Mouse (Mus musculus) lung, postnatal 10 days (tissue): ENCODE measurements around the gene Cd300ld3.
"Not testable (repeated sequence)": the region's sequence is repeated elsewhere in the genome, so short reads cannot be mapped to it uniquely, and the experiment has no call there.

Experiments
- DNase-seq: peaks from one replicate; pipeline ENCODE4 v3.0.0; 2021

Cd300ld3 gene

DNA sequence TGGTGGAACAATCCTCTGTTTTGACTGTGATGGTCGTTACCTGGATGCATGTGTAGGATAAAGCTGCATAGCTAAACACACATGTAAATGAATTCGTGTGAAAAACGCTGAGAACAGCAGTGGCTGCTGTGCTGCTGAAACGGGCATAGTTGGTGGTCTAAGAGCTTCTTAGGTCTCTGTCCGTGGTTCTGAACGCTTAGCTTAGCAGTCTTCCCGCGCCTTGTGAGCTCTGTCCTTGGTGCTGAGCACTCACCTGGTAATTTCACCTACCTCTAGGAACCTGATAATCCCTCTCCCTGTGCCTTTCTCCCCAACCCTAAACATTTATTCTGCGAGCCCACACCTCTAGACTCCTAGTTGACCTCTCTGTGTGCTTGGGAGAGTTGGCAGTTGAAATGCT, 4.0 kb upstream of the Cd300ld3 start:
- DNase-seq, result peak; percentile 45

DNA sequence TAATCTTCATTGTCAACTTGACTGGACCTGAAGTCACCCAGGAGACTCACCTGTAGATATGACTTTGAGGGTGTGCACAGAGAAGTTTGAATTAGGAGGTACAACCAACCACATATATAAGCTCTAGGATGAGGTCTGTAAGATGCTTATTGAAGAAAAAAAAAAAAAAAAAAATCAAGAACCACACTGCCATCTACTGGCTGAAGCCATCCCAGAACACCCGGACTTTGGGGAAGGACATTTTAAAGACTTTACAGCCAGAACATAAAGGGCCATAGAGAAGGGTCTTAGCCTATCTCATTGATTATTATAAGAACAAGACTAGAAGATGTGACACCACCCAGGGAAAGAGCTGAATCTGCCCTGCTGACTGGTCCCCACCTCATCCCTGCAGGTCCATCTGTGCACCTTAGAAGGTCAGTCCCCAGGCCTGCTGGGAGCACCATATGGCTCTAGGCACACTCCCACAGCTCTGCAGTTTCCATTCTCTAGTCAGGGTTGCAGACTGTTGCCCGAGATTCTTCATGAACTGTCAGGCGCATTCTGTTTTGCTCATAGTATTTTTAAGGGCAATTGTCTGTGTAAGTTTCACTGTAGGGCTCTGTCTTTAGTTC, 1.2 kb upstream of the Cd300ld3 start:
- no peak for DNase-seq

DNA sequence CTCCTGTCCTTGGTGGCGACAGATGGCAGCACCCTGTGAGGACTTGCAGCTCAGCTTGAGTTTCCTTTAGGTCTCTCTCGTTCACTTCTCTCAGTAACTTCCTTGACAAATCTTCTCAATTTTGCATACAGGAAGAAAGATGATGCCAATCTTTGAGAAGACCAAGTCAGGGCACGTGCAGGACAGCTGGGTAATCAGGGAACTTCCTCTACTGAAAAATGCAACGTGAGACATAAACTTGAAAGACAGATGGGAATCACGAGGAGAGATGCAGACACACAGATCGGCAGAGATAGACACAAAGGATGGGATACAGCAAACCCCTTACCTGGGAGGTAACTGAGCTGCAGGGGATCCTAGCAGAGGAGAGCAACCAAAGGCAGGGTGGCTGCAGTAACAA, 10.5 kb downstream of the Cd300ld3 start, which contains the start of gene Cd300ld5:
Gene Cd300ld5 (minus strand): TSS at position 101 of the 400 bp plus-strand sequence.
- not testable (repeated sequence) for DNase-seq

DNA sequence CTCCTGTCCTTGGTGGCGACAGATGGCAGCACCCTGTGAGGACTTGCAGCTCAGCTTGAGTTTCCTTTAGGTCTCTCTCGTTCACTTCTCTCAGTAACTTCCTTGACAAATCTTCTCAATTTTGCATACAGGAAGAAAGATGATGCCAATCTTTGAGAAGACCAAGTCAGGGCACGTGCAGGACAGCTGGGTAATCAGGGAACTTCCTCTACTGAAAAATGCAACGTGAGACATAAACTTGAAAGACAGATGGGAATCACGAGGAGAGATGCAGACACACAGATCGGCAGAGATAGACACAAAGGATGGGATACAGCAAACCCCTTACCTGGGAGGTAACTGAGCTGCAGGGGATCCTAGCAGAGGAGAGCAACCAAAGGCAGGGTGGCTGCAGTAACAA, 21.3 kb downstream of the Cd300ld3 start, which contains the start of gene Cd300ld4:
Gene Cd300ld4 (minus strand): TSS at position 101 of the 400 bp plus-strand sequence.
- not testable (repeated sequence) for DNase-seq

DNA sequence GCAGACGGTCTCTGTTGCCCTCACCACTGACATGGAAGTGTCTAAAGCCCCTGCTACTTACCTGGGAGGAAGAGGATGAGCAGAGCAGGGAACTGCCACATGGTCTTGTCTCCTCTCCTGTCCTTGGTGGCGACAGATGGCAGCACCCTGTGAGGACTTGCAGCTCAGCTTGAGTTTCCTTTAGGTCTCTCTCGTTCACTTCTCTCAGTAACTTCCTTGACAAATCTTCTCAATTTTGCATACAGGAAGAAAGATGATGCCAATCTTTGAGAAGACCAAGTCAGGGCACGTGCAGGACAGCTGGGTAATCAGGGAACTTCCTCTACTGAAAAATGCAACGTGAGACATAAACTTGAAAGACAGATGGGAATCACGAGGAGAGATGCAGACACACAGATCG, 32.1 kb downstream of the Cd300ld3 start, which contains the start of gene Cd300ld2:
Gene Cd300ld2 (minus strand): TSS at position 101 of the 400 bp plus-strand sequence.
- DNase-seq, result not testable (repeated sequence)

DNA sequence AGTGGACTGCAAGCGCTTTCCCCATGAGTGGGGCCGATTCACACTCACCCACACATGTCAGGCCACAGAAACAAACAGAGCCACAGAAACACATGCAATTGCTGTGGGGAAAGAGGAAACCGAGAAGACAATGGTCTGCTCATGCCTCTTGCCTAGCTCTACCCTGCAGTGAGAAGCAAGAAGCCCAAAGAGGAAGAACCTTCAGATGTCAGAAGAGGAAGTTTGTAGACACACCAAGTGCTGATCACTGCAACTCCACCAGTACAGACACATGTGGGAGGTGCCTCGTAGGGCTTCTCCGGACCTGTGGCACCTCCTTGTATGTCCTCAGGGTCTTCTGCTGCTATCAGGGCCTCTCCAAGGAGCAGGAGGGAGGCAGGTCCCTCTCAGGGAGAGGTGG, 44.1 kb downstream of the Cd300ld3 start:
- DNase-seq, result no peak

DNA sequence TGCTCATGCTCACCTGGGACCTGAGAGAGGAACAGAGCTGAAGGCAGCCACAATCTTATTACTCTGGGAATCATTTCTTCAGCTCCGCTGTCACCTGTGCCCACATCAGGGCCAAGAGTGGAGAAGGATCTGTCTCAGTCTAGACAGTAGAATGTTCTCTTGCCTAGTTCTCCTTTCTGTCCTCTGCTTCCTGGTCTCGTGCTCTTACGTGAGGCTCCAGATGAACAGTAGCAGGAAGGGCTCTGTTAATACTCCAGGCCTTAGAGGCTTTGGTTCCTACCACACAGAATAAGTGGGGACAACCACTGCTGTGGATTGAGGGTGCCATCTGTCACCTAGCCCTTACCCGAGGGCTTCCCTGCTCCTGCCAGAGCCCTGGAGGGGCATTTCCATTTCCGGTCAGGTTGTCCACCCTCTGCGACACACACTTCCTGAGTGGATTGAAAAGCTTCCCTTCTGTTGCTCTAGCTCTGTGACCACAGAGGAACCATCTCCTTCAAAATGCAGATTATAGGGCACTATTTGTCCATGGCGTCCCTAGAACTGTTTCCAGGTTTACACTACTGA, 46.7 kb downstream of the Cd300ld3 start, which contains the start of gene Cd300c2:
Gene Cd300c2 (minus strand): TSS at position 407 of the 567 bp plus-strand sequence.
- no peak for DNase-seq
